Mouse (Mus musculus) retina, postnatal 1 day (tissue): ENCODE data around the gene Papss2.

Experiments
- DNase-seq: peaks from one replicate; pipeline ENCODE4 v3.0.0-alpha.2; 2012

Gene Papss2

GRCm38 (mm10) chr19:32595506-32596286 is at the start of gene Papss2:
Papss2 (plus strand) TSS chr19:32595790.
- DNase-seq, result peak; percentile 51

GRCm38 (mm10) chr19:32547396-32547795 is 48.2 kb upstream of the Papss2 start:
- no peak for DNase-seq

GRCm38 (mm10) chr19:32548202-32548601 is 47.4 kb upstream of the Papss2 start:
- DNase-seq, result no peak

GRCm38 (mm10) chr19:32550446-32550845 is 45.1 kb upstream of the Papss2 start:
- DNase-seq, result no peak

GRCm38 (mm10) chr19:32551442-32551841 is 44.1 kb upstream of the Papss2 start:
- DNase-seq, result no peak

- DNase-seq, result no peak
Measured at GRCm38 (mm10) chr19:32552106-32552505, 43.5 kb upstream of the Papss2 start.

- no peak for DNase-seq
Measured at GRCm38 (mm10) chr19:32553310-32553709, 42.3 kb upstream of the Papss2 start.

GRCm38 (mm10) chr19:32555257-32555656 is 40.3 kb upstream of the Papss2 start:
- DNase-seq, result peak; percentile 7

GRCm38 (mm10) chr19:32567025-32567424 is 28.6 kb upstream of the Papss2 start:
- DNase-seq, result no peak

- no peak for DNase-seq
Measured at GRCm38 (mm10) chr19:32567447-32567846, 28.1 kb upstream of the Papss2 start.

- no peak for DNase-seq
Measured at GRCm38 (mm10) chr19:32568470-32568869, 27.1 kb upstream of the Papss2 start.

GRCm38 (mm10) chr19:32568961-32569653 is 26.5 kb upstream of the Papss2 start:
- DNase-seq, result no peak

- no peak for DNase-seq
Measured at GRCm38 (mm10) chr19:32569725-32570124, 25.9 kb upstream of the Papss2 start.

GRCm38 (mm10) chr19:32572191-32572590 is 23.4 kb upstream of the Papss2 start:
- DNase-seq, result no peak

GRCm38 (mm10) chr19:32573259-32573658 is 22.3 kb upstream of the Papss2 start:
- DNase-seq, result no peak

GRCm38 (mm10) chr19:32574846-32575245 is 20.7 kb upstream of the Papss2 start:
- no peak for DNase-seq

GRCm38 (mm10) chr19:32577749-32578148 is 17.8 kb upstream of the Papss2 start:
- DNase-seq, result no peak

- no peak for DNase-seq
Measured at GRCm38 (mm10) chr19:32583091-32583766, 12.4 kb upstream of the Papss2 start.

GRCm38 (mm10) chr19:32587727-32588126 is 7.9 kb upstream of the Papss2 start:
- no peak for DNase-seq

GRCm38 (mm10) chr19:32592749-32593148 is 2.8 kb upstream of the Papss2 start:
- DNase-seq, result no peak

GRCm38 (mm10) chr19:32593870-32594269 is 1.7 kb upstream of the Papss2 start:
- no peak for DNase-seq

- no peak for DNase-seq
Measured at GRCm38 (mm10) chr19:32595131-32595505, 472 bp upstream of the Papss2 start.

- no peak for DNase-seq
Measured at GRCm38 (mm10) chr19:32599006-32599405, 3.4 kb downstream of the Papss2 start.

- DNase-seq, result no peak
Measured at GRCm38 (mm10) chr19:32599436-32599835, 3.8 kb downstream of the Papss2 start.
